Mouse (Mus musculus) lung, postnatal 14 days (tissue): ENCODE results near the gene Mlx.

Experiments used
- DNase-seq: peaks from one replicate; pipeline ENCODE4 v3.0.0; 2021

The Mlx gene

GRCm38 (mm10) chr11:101086756-101087681 is at the start of gene Mlx:
Mlx (plus strand) TSS chr11:101087277.
- DNase-seq: peak; percentile 89

- DNase-seq: no peak
Measured at GRCm38 (mm10) chr11:101037795-101038194, 49.3 kb upstream of the Mlx start.

- DNase-seq: no peak
Measured at GRCm38 (mm10) chr11:101045826-101046225, 41.3 kb upstream of the Mlx start.

DNA sequence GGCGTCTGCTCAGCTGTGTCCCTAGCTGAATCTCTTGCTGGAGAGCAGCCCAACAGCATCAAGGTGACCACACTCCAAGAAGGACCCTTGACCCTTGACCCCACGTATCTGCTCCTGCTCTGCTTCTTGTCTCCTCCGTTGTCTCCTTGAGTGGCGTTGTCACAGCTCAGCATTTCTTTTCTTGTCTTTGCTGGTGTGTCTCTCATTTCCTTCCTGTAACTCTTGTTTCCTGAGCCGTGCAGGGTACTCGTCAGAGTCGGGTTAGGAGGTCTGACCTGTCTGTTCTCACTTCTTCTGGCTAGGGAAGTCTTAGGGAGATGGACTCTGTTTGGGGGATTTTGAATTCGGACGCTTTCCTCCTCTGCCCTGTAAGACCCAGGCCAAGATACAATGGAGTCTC is 40.6 kb upstream of the Mlx start:
- no peak for DNase-seq

GRCm38 (mm10) chr11:101047502-101047901 is 39.6 kb upstream of the Mlx start:
- DNase-seq: no peak

DNA sequence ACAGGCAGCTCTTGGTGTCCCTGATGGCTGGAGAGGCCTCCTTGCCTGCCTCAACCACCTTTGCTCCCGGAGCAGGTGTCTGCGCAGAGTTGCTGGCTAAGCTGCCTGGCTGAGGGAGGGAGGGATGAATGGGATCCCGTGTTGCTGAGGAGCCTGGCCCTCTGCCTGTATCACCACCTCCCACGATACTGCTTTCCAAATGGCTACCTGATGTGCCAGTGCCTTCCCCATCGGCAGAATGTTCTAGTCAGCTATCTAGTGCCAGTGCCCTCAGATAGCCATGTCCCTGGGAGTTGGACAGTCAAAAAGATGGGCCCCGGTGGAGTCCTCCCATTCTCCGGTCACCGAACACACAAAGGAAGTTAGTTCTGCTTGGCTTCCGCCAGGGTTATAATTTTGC is 36.7 kb upstream of the Mlx start:
- no peak for DNase-seq

- DNase-seq: no peak
Measured at GRCm38 (mm10) chr11:101051051-101051493, 36.0 kb upstream of the Mlx start.

GRCm38 (mm10) chr11:101051617-101052016 is 35.5 kb upstream of the Mlx start:
- DNase-seq: no peak

DNA sequence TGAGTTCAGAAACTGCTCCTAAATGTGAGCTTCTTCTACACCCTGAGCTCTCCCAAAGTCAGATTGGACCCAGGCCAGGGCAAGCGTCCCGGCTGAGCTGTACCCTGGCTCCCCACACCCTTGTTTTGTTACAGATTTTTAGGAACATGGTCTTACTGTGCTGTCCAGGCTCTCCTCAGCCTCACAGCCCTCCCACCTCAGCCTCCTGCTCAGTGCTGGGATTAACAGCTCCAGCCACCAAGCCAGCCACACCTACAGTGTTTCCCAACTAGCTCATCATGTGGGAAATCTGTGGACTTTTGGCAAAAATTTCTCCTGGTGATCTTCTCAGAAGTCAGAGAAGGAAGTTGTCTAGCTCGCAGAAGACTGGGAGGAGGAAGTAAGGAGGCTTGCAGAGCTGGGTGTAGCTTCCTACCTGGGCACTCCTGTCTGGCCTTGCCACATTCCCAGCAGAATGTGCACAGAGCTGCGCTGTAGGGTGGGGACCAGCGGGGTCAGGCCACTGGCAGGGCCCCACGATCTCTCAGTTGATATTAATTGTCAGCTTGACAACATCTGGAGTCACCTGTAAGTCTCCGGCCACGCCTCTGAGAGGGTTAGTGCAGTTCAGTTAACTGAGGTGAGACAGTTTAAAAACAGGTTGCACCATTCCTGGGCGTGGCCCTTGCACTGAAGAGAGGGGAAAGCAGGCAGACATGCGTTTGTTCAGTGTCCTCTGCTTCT is 34.2 kb upstream of the Mlx start:
- peak; percentile 67 for DNase-seq

GRCm38 (mm10) chr11:101053974-101054373 is 33.1 kb upstream of the Mlx start:
- DNase-seq: no peak

DNA sequence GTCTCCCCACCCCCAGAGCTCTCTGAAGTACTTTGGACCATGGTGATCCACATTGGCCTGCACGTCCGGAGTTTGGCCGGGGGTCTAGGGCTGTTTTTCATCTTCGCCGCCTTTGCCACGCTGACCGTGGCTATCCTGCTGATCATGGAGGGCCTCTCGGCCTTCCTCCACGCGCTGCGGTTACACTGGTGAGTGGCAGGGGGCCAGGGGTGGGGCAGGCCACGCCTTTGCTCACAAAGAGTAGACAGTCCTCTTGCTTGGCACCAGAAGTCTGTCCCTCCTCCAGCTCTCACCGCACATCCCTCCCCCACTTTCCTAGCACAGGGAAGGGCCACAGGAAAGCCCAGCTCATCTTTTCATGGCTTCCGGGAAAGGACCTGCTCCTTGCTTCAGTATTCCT is 31.7 kb upstream of the Mlx start:
- peak; percentile 49 for DNase-seq

DNA sequence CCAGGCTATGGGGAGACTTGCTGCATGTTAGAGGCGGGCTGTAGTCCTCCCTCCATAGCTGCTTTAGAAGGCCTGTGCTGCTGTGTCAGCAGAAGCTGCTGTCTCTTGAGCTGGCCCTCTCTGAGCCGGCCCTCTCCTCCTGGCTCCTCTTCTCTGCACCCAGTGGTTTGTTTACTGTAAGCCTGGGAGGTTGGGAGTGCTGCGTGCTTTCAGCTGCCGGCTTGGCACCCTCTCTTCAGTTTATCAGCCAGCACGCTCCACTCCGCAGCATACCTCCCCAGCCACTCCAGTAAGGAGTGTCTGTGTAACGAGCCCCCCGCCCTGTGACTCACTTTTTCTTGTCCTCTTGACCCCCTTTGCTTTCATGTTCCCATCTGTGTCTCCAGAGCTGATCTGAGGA is 30.2 kb upstream of the Mlx start:
- DNase-seq: peak; percentile 71

- peak; percentile 96 for DNase-seq
Measured at GRCm38 (mm10) chr11:101057860-101058259, 29.2 kb upstream of the Mlx start.

GRCm38 (mm10) chr11:101058726-101059125 is 28.4 kb upstream of the Mlx start:
- DNase-seq: no peak

- DNase-seq: no peak
Measured at GRCm38 (mm10) chr11:101059473-101059872, 27.6 kb upstream of the Mlx start.

DNA sequence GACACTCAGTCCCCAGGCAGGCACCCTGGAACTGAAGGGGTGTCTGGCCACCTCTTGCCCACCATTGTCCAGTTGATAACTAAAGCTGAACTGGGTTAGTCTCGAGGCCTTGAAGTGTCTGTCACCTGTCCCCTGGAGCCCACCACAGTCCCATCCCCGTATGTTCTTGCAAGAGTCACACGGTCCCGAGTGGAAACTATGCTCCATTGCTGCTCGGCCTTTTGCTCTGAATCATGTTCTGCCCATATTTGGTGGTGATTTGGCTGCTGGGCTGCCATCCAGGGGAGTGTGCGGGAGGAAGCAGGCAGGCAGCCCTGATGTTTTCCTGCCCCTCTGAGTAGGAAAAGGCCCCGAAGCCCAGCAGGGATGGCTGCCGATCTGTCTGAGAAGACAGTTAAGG is 27.0 kb upstream of the Mlx start:
- DNase-seq: peak; percentile 79

- no peak for DNase-seq
Measured at GRCm38 (mm10) chr11:101061049-101061448, 26.0 kb upstream of the Mlx start.

DNA sequence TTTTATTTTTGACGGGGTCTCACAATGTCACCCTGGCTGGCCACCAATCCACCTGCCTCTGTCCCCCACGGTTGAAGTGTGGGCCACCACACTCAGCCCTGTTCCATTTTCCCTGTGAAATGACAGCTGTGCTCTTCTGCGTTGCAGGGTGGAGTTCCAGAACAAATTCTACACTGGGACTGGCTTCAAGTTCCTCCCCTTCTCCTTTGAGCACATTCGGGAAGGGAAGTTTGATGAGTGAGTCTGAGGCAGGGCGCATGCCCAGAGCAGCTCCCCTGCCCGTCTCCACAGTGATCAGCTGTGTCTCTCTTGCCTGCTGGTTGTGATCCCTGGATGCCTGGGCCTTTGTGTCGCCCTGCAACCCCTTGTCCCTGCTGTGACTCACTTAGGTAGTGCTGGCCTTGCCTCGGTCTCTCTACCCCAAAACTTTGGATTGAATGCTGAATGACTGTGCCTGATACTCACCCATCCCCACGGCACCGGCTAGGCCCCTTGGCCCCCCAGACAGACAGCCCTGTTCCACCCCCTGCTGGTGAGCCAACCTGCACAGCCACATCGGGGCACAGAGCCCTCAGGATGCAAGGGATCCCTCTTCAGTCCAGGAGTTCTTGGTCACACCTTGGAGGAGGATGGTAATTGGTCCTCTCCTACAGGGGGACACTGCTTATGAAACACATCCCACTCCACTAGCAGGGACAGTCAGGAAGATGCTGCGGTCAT is 24.8 kb upstream of the Mlx start:
- DNase-seq: peak; percentile 63

GRCm38 (mm10) chr11:101062971-101063675 is 24.0 kb upstream of the Mlx start:
- DNase-seq: no peak

- DNase-seq: peak; percentile 79
Measured at GRCm38 (mm10) chr11:101063676-101064327, 23.3 kb upstream of the Mlx start.

- DNase-seq: no peak
Measured at GRCm38 (mm10) chr11:101064462-101064861, 22.6 kb upstream of the Mlx start.

- DNase-seq: no peak
Measured at GRCm38 (mm10) chr11:101065002-101065401, 22.1 kb upstream of the Mlx start.
